Mouse (Mus musculus) limb, embryonic 12.5 days (tissue): ENCODE measurements around the gene Napsa. TPM values are rescaled to one million over a fixed set of nuclear protein-coding genes. Genes with fewer than 3 reads are reported as not detected.

ENCODE experiments used
- ATAC-seq: fragments of 200-750 bp; cut with Nextera tagmentation; 2 replicates; pipeline ENCODE4 v1.8.0; 2017; ENCODE audit warnings: low read depth, moderate TSS enrichment; ENCODE audit not compliant: insufficient number of reproducible peaks, insufficient read depth, low FRiP score, low TSS enrichment
- H3K27ac ChIP-seq: fragments of 300-500 bp; sonication (generic); 2 replicates; pipeline ENCODE4 v1.5.1; 2016; ENCODE audit warnings: mild to moderate bottlenecking, moderate library complexity
- H3K27me3 ChIP-seq: fragments of 300-500 bp; sonication (generic); 2 replicates; pipeline ENCODE4 v1.6.1; 2016; ENCODE audit warnings: mild to moderate bottlenecking, moderate library complexity
- H3K36me3 ChIP-seq: fragments of 300-500 bp; sonication (generic); 2 replicates; pipeline ENCODE4 v1.6.1; 2016; ENCODE audit warnings: mild to moderate bottlenecking, moderate library complexity
- H3K4me1 ChIP-seq: fragments of 300-500 bp; sonication (generic); replicated peaks from 2 replicates; pipeline ENCODE4 v1.6.1; 2016
- H3K4me2 ChIP-seq: fragments of 300-500 bp; sonication (generic); 2 replicates; pipeline ENCODE4 v1.6.1; 2016; ENCODE audit warnings: mild to moderate bottlenecking, moderate library complexity
- H3K4me3 ChIP-seq: fragments of 300-500 bp; sonication (generic); replicated peaks from 2 replicates; pipeline ENCODE4 v1.5.1; 2016; ENCODE audit warnings: mild to moderate bottlenecking
- H3K9ac ChIP-seq: fragments of 300-500 bp; sonication (generic); replicated peaks from 2 replicates; pipeline ENCODE4 v1.6.1; 2016; ENCODE audit warnings: mild to moderate bottlenecking, moderate library complexity
- H3K9me3 ChIP-seq: fragments of 300-500 bp; sonication (generic); 2 replicates; pipeline ENCODE4 v1.6.1; 2016; ENCODE audit warnings: mild to moderate bottlenecking, moderate library complexity
- WGBS: fragments of 180-500 bp; shearing (Covaris S2); methylation state at CpG from one replicate; pipeline ENCODE4 v1.1.7; 2016; 5-methylcytosine and 5-hydroxymethylcytosine counted together
- polyA plus RNA-seq: library from polyadenylated mRNA; unstranded; fragments of >200 nt; fragmentation: Nextera tagmentation; extraction: Ambion mirVana; gene quantifications from 2 replicates; pipeline ENCODE4 v1.2.1, GENCODE M21; 2016

Napsa gene
- polyA plus RNA-seq, 1 experiment from 2014 or later = 0.83 TPM

DNA sequence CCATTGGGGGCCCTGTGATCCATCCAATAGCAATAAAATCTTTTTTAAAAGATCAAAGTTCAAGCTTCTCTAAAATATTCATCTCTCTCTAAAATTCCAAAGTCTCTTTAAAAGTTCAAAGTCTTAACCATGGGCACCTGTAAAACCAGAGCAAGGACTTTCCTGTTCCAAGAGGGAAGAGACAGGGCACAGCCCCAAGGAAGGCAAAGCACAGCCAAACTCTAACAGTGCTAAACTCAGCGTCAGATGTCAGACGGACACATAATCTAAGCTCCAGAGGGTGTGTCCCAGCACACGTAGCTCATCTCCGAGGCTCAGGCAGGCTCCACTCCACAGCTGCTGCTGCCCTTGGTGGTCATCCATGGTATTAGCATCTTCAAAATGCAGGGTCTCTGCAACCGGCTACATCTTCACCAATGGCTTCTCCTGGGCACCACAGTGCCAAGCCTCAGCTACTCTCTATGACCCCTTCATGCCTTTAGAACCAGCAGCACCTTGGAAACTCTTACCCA is 4.2 kb downstream of the Napsa start:
- Histone ChIP-seq H3K4me1 (no peaks in the 10 kb centered on the region), H3K9ac (no peak overlapping the region), H3K27me3 (peaks cover 5% of the 10 kb centered on the region; the same call in 1 of the 2 replicates), H3K36me3 (no peaks in the 10 kb centered on the region), H3K9me3 (no peaks in the 10 kb centered on the region), H3K27ac (no peak overlapping the region), H3K4me3 (no peak overlapping the region), H3K4me2 (no peak overlapping the region)
- WGBS = 45% methylated on average over 5 of the region's 5 CpGs
- no peak for ATAC-seq

DNA sequence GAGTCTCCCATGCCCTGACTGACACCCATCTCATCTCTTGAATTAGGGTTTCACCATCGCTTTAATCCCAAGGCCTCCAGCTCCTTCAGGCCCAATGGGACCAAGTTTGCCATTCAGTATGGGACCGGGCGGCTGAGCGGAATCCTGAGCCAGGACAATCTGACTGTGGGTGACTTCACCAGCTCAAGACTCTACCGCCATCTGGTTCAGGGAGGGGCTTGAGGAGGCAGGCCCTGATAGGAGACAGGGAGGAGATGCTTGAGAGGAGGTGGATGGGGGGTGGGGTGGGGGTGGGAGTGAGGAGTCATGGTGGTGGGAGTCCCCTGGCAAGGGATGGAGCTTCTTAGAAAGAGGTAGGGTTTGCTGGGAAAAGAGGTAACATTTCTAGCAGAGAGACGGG is 9.5 kb downstream of the Napsa start:
- Histone ChIP-seq H3K9me3 (no peaks in the 10 kb centered on the region), H3K36me3 (no peaks in the 10 kb centered on the region), H3K27ac (no peak overlapping the region), H3K4me2 (no peak overlapping the region), H3K4me1 (no peaks in the 10 kb centered on the region), H3K27me3 (peaks cover 45% of the 10 kb centered on the region), H3K4me3 (no peak overlapping the region), H3K9ac (no peak overlapping the region)
- 71% methylated on average over 6 of the region's 6 CpGs for WGBS
- no peak for ATAC-seq

DNA sequence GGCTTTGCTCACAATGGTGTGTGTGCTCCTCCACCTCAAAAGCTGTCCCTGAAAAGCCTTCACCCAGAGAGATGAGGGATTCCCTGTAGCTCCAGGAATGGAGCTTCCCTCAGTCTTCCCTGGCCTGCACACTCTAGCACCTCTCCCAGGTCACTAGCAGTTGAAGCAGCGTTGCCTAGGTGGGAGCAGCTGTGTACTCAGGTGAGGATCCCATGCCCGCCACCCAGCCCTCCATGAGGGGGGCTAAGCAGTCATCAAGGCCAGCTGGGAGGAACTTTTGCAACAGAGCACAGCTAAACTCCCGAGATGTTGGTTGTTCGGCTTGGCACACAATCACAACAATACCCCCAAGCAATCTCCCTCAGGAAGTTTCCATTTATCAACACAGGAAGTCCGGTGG is 10.5 kb downstream of the Napsa start:
- no peak overlapping the region for H3K27ac ChIP-seq
- H3K4me2 ChIP-seq = no peak overlapping the region
- no peaks in the 10 kb centered on the region for H3K36me3 ChIP-seq
- no peak for ATAC-seq
- no peaks in the 10 kb centered on the region for H3K9me3 ChIP-seq
- no peak overlapping the region for H3K9ac ChIP-seq
- peaks cover 6% of the 10 kb centered on the region; the same call in 1 of the 2 replicates for H3K4me1 ChIP-seq
- 79% methylated on average over 5 of the region's 5 CpGs for WGBS
- H3K27me3 ChIP-seq = peaks cover 56% of the 10 kb centered on the region
- H3K4me3 ChIP-seq = no peak overlapping the region

DNA sequence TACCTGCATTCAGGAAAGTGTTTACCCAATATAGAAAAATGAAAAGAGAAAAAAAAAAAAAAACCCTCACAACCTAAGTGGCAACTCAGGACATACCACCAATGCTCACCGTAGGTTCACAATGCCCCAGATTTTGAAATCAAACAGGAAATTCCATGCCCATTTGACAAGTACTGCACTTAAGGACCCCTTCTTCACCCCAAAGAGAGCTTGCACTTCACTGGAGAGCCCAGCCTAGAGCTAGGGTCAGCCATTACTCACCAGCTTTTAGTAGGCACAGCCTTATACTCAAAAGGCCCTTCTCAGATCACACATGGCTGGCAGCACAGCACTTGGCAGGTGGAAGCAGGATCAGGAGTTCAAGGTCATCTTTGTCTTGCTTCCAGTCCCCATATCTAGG is 11.0 kb downstream of the Napsa start:
- no peak overlapping the region for H3K9ac ChIP-seq
- peaks cover 60% of the 10 kb centered on the region for H3K27me3 ChIP-seq
- WGBS = 85% methylated on average over 1 of the region's 1 CpGs

DNA sequence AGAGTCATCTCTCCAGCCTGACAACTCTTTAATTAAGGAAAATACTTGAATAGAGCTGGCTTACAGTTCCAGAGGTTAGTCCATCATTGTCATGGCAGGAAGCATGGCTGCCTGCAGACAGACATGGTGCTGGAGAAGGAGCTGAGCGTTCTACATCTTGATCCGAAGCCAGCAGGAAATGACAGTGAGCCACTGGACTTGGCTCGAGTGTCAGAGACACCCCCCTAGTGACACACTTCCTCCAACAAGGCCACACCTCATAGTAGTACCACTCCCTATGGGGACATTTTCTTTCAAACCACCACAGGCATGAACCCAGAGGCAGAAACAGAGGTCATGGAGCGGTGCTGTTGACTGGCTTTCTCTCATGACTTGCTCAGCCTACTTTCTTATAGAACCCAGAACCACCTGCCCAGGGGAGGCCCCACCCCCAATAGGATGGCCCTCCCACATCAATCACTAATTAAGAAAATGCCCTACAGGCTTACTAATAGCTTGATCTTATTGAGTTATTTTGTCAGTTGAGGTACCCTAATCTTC is 12.2 kb downstream of the Napsa start:
- Histone ChIP-seq H3K27me3 (peaks cover 72% of the 10 kb centered on the region), H3K4me3 (no peak overlapping the region), H3K27ac (no peak overlapping the region), H3K9ac (no peak overlapping the region), H3K9me3 (no peaks in the 10 kb centered on the region), H3K4me2 (no peak overlapping the region), H3K4me1 (peaks cover 20% of the 10 kb centered on the region), H3K36me3 (no peaks in the 10 kb centered on the region)
- WGBS = 85% methylated on average over 4 of the region's 4 CpGs
- no peak for ATAC-seq

More for the DNA sequence above, 11.0 kb downstream of the Napsa start:
- H3K4me2 ChIP-seq = no peak overlapping the region
- no peaks in the 10 kb centered on the region for H3K9me3 ChIP-seq
- H3K4me1 ChIP-seq = peaks cover 10% of the 10 kb centered on the region
- no peak overlapping the region for H3K4me3 ChIP-seq
- H3K36me3 ChIP-seq = no peaks in the 10 kb centered on the region
- ATAC-seq = no peak
- H3K27ac ChIP-seq = no peak overlapping the region

DNA sequence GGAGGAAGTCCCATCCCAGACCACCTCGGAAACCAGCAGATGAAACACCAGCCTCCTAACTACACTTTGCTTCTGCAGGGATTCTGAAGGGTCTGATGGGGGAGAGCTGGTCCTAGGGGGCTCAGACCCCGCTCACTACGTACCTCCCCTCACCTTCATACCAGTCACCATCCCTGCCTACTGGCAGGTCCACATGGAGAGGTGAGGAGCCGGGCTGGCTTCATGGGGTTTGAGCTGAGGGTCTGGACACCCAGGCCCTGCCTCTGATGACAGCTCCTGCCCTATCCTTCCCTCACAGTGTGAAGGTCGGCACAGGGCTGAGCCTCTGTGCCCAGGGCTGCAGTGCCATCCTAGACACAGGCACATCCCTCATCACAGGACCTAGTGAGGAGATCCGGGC is 12.7 kb downstream of the Napsa start:
- ATAC-seq = no peak
- no peak overlapping the region for H3K9ac ChIP-seq
- no peak overlapping the region for H3K27ac ChIP-seq
- peaks cover 25% of the 10 kb centered on the region for H3K4me1 ChIP-seq
- no peak overlapping the region for H3K4me2 ChIP-seq
- 85% methylated on average over 6 of the region's 6 CpGs for WGBS
- H3K27me3 ChIP-seq = peaks cover 78% of the 10 kb centered on the region
- no peaks in the 10 kb centered on the region for H3K9me3 ChIP-seq
- H3K36me3 ChIP-seq = no peaks in the 10 kb centered on the region
- H3K4me3 ChIP-seq = no peak overlapping the region

DNA sequence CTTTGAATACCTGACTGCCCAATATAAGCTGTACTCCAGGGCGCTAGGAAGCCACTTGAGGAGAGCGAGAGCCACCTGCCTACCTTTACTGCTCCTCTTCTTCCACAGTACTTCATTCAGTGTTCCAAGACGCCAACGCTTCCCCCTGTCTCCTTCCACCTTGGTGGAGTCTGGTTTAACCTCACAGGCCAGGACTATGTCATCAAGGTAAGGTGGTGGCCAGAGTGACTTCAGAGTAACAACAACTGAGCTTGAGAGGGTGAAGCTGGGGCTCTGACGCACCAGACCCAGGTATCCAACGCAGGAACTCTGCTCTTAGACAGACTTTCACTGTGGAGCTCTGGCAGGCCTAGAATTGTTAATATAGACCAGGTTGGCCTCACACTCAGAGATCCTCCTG is 13.4 kb downstream of the Napsa start:
- Histone ChIP-seq H3K4me1 (peaks cover 25% of the 10 kb centered on the region), H3K36me3 (no peaks in the 10 kb centered on the region), H3K27ac (no peak overlapping the region), H3K9me3 (no peaks in the 10 kb centered on the region), H3K4me3 (no peak overlapping the region), H3K9ac (no peak overlapping the region), H3K27me3 (peaks cover 85% of the 10 kb centered on the region), H3K4me2 (no peak overlapping the region)
- WGBS = 89% methylated on average over 6 of the region's 6 CpGs
- no peak for ATAC-seq

DNA sequence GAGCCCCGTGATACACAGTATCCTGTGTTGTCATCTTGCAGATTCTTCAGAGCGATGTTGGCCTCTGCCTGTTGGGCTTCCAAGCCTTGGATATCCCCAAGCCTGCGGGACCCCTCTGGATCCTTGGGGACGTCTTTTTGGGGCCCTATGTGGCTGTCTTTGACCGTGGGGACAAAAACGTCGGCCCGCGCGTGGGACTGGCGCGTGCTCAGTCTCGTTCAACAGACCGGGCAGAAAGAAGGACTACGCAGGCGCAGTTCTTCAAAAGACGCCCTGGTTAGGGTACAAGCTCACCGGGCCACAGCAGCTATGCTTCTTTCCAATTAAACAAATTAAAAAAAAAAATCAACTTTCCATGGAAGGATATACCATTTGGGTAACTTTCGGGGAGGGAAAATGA is 14.3 kb downstream of the Napsa start:
- peaks cover 33% of the 10 kb centered on the region for H3K4me1 ChIP-seq
- H3K36me3 ChIP-seq = no peaks in the 10 kb centered on the region
- no peaks in the 10 kb centered on the region for H3K9me3 ChIP-seq
- H3K9ac ChIP-seq = no peak overlapping the region
- peaks cover 89% of the 10 kb centered on the region for H3K27me3 ChIP-seq
- H3K4me3 ChIP-seq = peak overlapping the region; percentile 22
- peak overlapping the region; percentile 46 for H3K4me2 ChIP-seq
- ATAC-seq = no peak
- WGBS = 9% methylated on average over 19 of the region's 19 CpGs
- no peak overlapping the region for H3K27ac ChIP-seq

DNA sequence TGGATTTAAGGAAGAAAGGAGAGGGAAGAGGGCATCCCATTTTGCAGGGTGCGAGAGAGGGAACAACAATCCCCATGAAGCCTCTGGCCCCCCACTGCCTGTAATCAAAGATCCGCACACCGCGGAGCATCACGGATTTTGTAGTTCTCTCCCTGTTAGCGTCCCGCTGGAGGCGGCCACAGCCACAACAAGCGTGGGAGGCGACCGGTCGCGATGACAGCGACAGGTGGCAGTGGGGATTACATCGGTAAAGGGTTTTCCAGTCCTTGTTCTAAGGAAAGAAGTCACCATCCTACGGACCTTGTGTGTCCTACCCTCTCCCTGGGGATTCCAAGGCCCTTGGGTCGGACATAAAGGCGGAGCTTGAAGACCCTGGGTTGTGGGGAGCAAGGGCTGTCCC is 14.8 kb downstream of the Napsa start:
- WGBS = under 1% methylated on average over 18 of the region's 18 CpGs
- Histone ChIP-seq H3K27ac (no peak overlapping the region), H3K4me1 (peaks cover 37% of the 10 kb centered on the region), H3K27me3 (peaks cover 90% of the 10 kb centered on the region), H3K9me3 (no peaks in the 10 kb centered on the region), H3K9ac (no peak overlapping the region; the same call in 1 of the 2 replicates), H3K4me2 (peak overlapping the region; percentile 46), H3K36me3 (no peaks in the 10 kb centered on the region), H3K4me3 (peak overlapping the region; percentile 22)
- ATAC-seq = no peak

DNA sequence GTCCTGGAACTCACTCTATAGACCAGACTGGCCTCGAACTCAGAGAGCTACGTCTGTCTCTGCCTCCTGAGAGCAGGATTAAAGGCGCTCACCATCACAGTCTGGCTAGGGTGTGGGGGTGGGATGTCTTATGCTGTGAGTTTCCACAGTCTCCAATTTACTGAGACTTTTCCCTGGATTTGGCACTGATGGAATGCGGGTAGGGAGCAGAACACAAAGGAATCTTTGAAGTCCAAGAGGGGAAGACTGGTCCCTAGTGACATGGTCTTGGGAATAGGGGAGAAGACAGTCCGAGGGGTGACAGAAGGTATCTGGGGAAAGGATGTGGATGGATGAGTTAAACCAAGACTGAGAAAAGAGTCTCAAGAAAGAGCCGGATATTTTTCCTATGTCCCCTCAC is 15.5 kb downstream of the Napsa start:
- Histone ChIP-seq H3K27me3 (peaks cover 93% of the 10 kb centered on the region), H3K4me1 (peaks cover 37% of the 10 kb centered on the region), H3K9ac (no peak overlapping the region), H3K4me2 (0 out of 2 replicates have a peak overlapping the region, but pooled peaks have one; percentile 99), H3K9me3 (no peaks in the 10 kb centered on the region), H3K27ac (no peak overlapping the region), H3K4me3 (no peak overlapping the region), H3K36me3 (no peaks in the 10 kb centered on the region)
- WGBS = 36% methylated on average over 6 of the region's 6 CpGs
- no peak for ATAC-seq

DNA sequence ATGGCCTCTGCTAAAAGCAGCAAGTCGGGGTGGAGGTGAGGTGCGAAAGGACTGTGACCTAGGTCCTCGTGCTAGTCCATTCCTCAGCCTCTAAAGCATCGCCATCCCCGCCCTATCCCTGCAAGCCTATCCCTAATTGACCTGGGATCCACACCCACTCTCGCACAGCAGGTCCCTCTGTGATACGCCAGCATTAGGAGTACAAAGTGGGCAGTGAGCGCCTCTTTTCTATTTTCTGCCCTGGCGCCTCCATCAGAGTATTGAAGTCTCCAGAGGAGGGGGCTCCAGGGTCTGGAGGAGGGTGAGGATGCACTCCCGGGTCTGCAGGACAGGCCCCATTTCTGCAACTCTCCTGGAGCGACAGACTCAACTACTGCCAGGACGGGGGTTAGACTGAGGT is 16.2 kb downstream of the Napsa start:
- WGBS = 5% methylated on average over 12 of the region's 12 CpGs
- H3K4me1 ChIP-seq = peaks cover 42% of the 10 kb centered on the region

DNA sequence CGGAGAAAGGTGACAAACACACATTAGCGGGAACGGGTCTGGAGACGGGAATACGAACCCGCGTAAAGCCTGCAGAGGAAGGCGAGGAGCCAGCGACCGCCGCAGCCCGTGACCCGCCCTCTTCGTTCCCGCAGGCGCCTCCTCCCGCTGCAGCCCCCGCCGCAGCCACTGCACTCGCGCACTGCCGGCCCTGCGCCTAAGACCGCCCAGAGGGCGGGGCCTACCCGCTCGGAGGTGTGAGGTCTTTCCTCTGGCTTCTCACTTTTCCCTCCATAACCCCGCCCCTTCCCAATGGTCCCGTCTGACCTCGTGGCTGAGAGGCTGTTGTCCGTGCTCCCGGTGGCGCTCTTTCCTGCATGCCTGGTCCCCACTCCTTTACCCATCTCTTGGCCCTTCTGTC is 17.0 kb downstream of the Napsa start:
- peaks cover 100% of the 10 kb centered on the region for H3K27me3 ChIP-seq
- H3K36me3 ChIP-seq = no peaks in the 10 kb centered on the region
- H3K4me1 ChIP-seq = peaks cover 50% of the 10 kb centered on the region
- peak overlapping the region; percentile 51; the same call in 1 of the 2 replicates for H3K9ac ChIP-seq
- peak overlapping the region; percentile 63 for H3K4me3 ChIP-seq
- peak; percentile 41; the same call in 1 of the 2 replicates for ATAC-seq
- peak overlapping the region; percentile 99 for H3K4me2 ChIP-seq
- H3K9me3 ChIP-seq = no peaks in the 10 kb centered on the region
- WGBS = under 1% methylated on average over 30 of the region's 33 CpGs
- no peak overlapping the region for H3K27ac ChIP-seq

More for the DNA sequence above, 16.2 kb downstream of the Napsa start:
- H3K27ac ChIP-seq = no peak overlapping the region
- H3K9me3 ChIP-seq = no peaks in the 10 kb centered on the region
- H3K27me3 ChIP-seq = peaks cover 94% of the 10 kb centered on the region
- peak overlapping the region; percentile 63 for H3K4me3 ChIP-seq
- H3K9ac ChIP-seq = no peak overlapping the region; the same call in 1 of the 2 replicates
- no peak for ATAC-seq
- H3K4me2 ChIP-seq = peak overlapping the region; percentile 99
- no peaks in the 10 kb centered on the region for H3K36me3 ChIP-seq
